In the genomic region with DNA sequence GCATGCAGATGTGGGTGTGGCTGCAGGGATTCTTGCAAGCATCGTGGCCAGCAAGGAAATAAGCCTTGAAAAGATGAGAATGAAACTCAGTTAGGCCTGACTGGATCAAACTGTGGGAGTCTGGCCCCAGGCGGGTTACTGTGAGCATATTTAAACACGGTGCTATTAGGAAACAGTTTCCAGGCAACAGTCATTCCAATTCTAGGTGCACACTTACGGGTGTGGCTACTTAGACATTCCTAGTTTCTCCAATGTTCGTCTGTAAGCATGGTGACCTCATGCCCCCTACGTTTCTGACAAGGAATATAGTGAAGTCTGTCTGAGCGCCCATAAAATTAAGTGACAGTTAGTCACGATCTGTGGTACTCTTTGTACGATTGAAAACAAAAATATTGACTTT, we compare ENCODE assay signal across 25 mouse cellular contexts. TPM values are rescaled to one million over a fixed set of nuclear protein-coding genes. Genes with fewer than 3 reads are reported as not detected.
"Had no signal": no experiment of that assay in that cellular context is flagged by ENCODE, and none has a peak within 500 bp of the region (broad histone marks: within the 10 kb centered on the region; RNA-seq: fewer than 3 reads in every experiment).

No protein-coding gene starts in this region.

- H3K36me3 ChIP-seq: neural tube, embryonic 12.5 days; stomach, embryonic 15.5 days had no signal

- DNase-seq: kidney, adult 2 months; kidney, postnatal 25 days; layer of hippocampus, adult 9-11 months; liver, embryonic 13.5 days; lung, embryonic 14.5 days; midbrain, embryonic 14.5 days; right cerebral cortex, adult 18-20 months; right cerebral cortex, postnatal 25 days; spleen, adult 18-20 months; thymus, postnatal 25 days had no signal

- H3K4me3 ChIP-seq: layer of hippocampus, adult 2 months; limb, embryonic 10.5 days; limb, embryonic 13.5 days; liver, embryonic 13.5 days; neural tube, embryonic 12.5 days; stomach, embryonic 15.5 days had no signal

- H3K27me3 ChIP-seq: limb, embryonic 13.5 days; liver, embryonic 13.5 days; neural tube, embryonic 12.5 days; stomach, embryonic 15.5 days had no signal

- H3K27ac ChIP-seq: kidney, postnatal 0 days; layer of hippocampus, adult 2 months; limb, embryonic 10.5 days; limb, embryonic 13.5 days; liver, embryonic 13.5 days; neural tube, embryonic 12.5 days; stomach, embryonic 15.5 days had no signal

- H3K9me3 ChIP-seq: limb, embryonic 10.5 days; neural tube, embryonic 12.5 days; stomach, embryonic 15.5 days had no signal

- H3K9ac ChIP-seq: limb, embryonic 13.5 days; liver, embryonic 13.5 days; lung, embryonic 14.5 days; neural tube, embryonic 12.5 days; stomach, embryonic 15.5 days had no signal

- ATAC-seq: intestine, postnatal 0 days had no signal

- H3K4me1 ChIP-seq: limb, embryonic 10.5 days; limb, embryonic 13.5 days; liver, embryonic 13.5 days; neural tube, embryonic 12.5 days; stomach, embryonic 15.5 days had no signal

- H3K4me2 ChIP-seq: limb, embryonic 13.5 days; liver, embryonic 13.5 days; lung, embryonic 14.5 days; midbrain, embryonic 11.5 days; neural tube, embryonic 12.5 days; stomach, embryonic 15.5 days had no signal

RNA-seq across cellular contexts. Expression of a gene that starts 16.4 kb away (rescaled TPM):
- polyA plus RNA-seq: kidney, adult 2 months; large intestine, adult 2 months; liver, adult 2 months; liver, embryonic 16.5 days had no signal

RNA-seq across cellular contexts. Expression of a gene that starts 43.5 kb away (rescaled TPM):
- polyA plus RNA-seq: kidney, adult 2 months; large intestine, adult 2 months; liver, adult 2 months had no signal

RNA-seq across cellular contexts. Expression of a gene that starts 59.7 kb away (rescaled TPM):
- polyA plus RNA-seq: intestine, embryonic 14.5 days; intestine, postnatal 0 days; kidney, adult 2 months; kidney, embryonic 14.5 days; kidney, postnatal 0 days; large intestine, adult 2 months; limb, embryonic 10.5 days; limb, embryonic 13.5 days; liver, adult 2 months; liver, embryonic 13.5 days; liver, embryonic 16.5 days; lung, embryonic 14.5 days; midbrain, embryonic 11.5 days; midbrain, embryonic 14.5 days; midbrain, postnatal 0 days; neural tube, embryonic 12.5 days; stomach, embryonic 15.5 days; thymus, postnatal 0 days had no signal
